Comparison of ENCODE assay signal across 9 mouse cellular contexts in genomic region chr11:79870189-79870588, GRCm38 (mm10).
DNase-seq lines count a peak whose midpoint lies in the region; ATAC-seq and TF ChIP-seq lines count a peak whose summit lies in the region.
"Had no signal": no experiment of that assay in that cellular context is flagged by ENCODE, and none has a peak within 500 bp of the region (broad histone marks: within the 10 kb centered on the region; RNA-seq: fewer than 3 reads in every experiment).

No protein-coding gene starts in this region.

- no peaks in the 10 kb centered on the region for H3K27me3 ChIP-seq in hindbrain, embryonic 10.5 days (ENCODE audit: insufficient read depth, poor library complexity, severe bottlenecking)
- H3K27me3 ChIP-seq in hindbrain, embryonic 16.5 days (replicated peaks; ENCODE audit: control insufficient read depth, insufficient read depth, low read length), result no peaks in the 10 kb centered on the region
- H3K27me3 ChIP-seq in MEL (ENCODE audit: control insufficient read depth in 1 of 2, insufficient read depth in 2 of 2, low read length in 2 of 2), result peaks cover 0 to 2% of the 10 kb centered on the region in 2 experiments; a peak in 1 of 4 replicates
- H3K27me3 ChIP-seq in embryonic facial prominence, embryonic 13.5 days, result no peaks in the 10 kb centered on the region
- H3K27me3 ChIP-seq: heart, embryonic 13.5 days had no signal

- no peaks in the 10 kb centered on the region for H3K36me3 ChIP-seq in hindbrain, embryonic 10.5 days
- no peaks in the 10 kb centered on the region for H3K36me3 ChIP-seq in hindbrain, embryonic 16.5 days (ENCODE audit: control insufficient read depth, insufficient read depth, low read length)
- H3K36me3 ChIP-seq in MEL (ENCODE audit: control insufficient read depth in 1 of 2, insufficient read depth in 2 of 2, low read length in 2 of 2), result peaks cover 0 to 7% of the 10 kb centered on the region in 2 experiments; a peak in 2 of 4 replicates
- no peaks in the 10 kb centered on the region for H3K36me3 ChIP-seq in embryonic facial prominence, embryonic 13.5 days
- H3K36me3 ChIP-seq: heart, embryonic 13.5 days had no signal

- TF ChIP-seq EP300 in MEL (IDR thresholded peaks at IDR 0.05; ENCODE audit: low read depth in 1 of 2, low read length in 2 of 2), result peak; percentile 71 to 81

- TF ChIP-seq RAD21 in MEL (IDR thresholded peaks at IDR 0.05; ENCODE audit: low read depth, low read length), result no peak

- H3K79me2 ChIP-seq in MEL (ENCODE audit: control insufficient read depth, insufficient read depth, low read length, poor library complexity), result no peaks in the 10 kb centered on the region

- no peak overlapping the region for H3K4me3 ChIP-seq in hindbrain, embryonic 10.5 days
- H3K4me3 ChIP-seq in hindbrain, embryonic 16.5 days (ENCODE audit: low read length), result no peak overlapping the region
- no peak overlapping the region for H3K4me3 ChIP-seq in MEL (ENCODE audit: control insufficient read depth in 1 of 2, insufficient read depth in 1 of 2, low read depth in 2 of 2, low read length in 2 of 2)
- no peak overlapping the region for H3K4me3 ChIP-seq in embryonic facial prominence, embryonic 13.5 days
- H3K4me3 ChIP-seq: heart, embryonic 13.5 days had no signal

- 0 out of 2 replicates have a peak, but pooled peaks cover 16% of the 10 kb centered on the region for H3K4me1 ChIP-seq in hindbrain, embryonic 10.5 days (replicated peaks)
- H3K4me1 ChIP-seq in hindbrain, embryonic 16.5 days (ENCODE audit: control insufficient read depth, insufficient read depth, low read depth, low read length), result no peaks in the 10 kb centered on the region
- peaks cover 0 to 11% of the 10 kb centered on the region in 2 experiments; a peak in 2 of 4 replicates for H3K4me1 ChIP-seq in MEL (ENCODE audit: control insufficient read depth in 1 of 2, insufficient read depth in 2 of 2, low read length in 2 of 2)
- peaks cover 17% of the 10 kb centered on the region for H3K4me1 ChIP-seq in embryonic facial prominence, embryonic 13.5 days

- no peak for TF ChIP-seq CTCF in MEL (IDR thresholded peaks at IDR 0.05 in 2 of 3, conservative IDR thresholded peaks at IDR 0.05 in 1 of 3; ENCODE audit: control insufficient read depth in 1 of 3, insufficient read depth in 1 of 3, low read depth in 2 of 3, low read length in 3 of 3, poor library complexity in 1 of 3, severe bottlenecking in 1 of 3)

- peak; percentile 7 for DNase-seq in hindbrain, embryonic 10.5 days (ENCODE audit: low spot score)
- DNase-seq in MEL (ENCODE audit: low read depth, low spot score), result peak; percentile 86
- peak; percentile 79 for DNase-seq in kidney, postnatal 14 days
- no peak for DNase-seq in MN1 (ENCODE audit: low spot score)
- no peak for DNase-seq in urinary bladder, adult 2 months (ENCODE audit: low spot score)
- DNase-seq in right cerebral cortex, postnatal 10 days (ENCODE audit: low spot score in 2 of 2), result no peak

- H3K9ac ChIP-seq in hindbrain, embryonic 16.5 days (ENCODE audit: low read depth, low read length), result no peak overlapping the region
- H3K9ac ChIP-seq in MEL (ENCODE audit: control insufficient read depth, low read depth, low read length, poor library complexity, severe bottlenecking), result no peak overlapping the region
- 0 out of 2 replicates have a peak overlapping the region, but pooled peaks have one; percentile 27 for H3K9ac ChIP-seq in embryonic facial prominence, embryonic 13.5 days
- H3K9ac ChIP-seq: heart, embryonic 13.5 days had no signal

- H3K4me2 ChIP-seq in hindbrain, embryonic 16.5 days (ENCODE audit: low read length), result no peak overlapping the region
- H3K4me2 ChIP-seq in embryonic facial prominence, embryonic 13.5 days, result no peak overlapping the region
- H3K4me2 ChIP-seq: heart, embryonic 13.5 days had no signal

- H3K27ac ChIP-seq in hindbrain, embryonic 10.5 days, result peak overlapping the region; percentile 40; the same call in 1 of the 2 replicates
- no peak overlapping the region for H3K27ac ChIP-seq in hindbrain, embryonic 16.5 days (ENCODE audit: low read depth, low read length)
- H3K27ac ChIP-seq in MEL (ENCODE audit: control insufficient read depth, low read depth, low read length), result no peak overlapping the region
- H3K27ac ChIP-seq in embryonic facial prominence, embryonic 13.5 days, result peak overlapping the region; percentile 44; the same call in 1 of the 2 replicates
- H3K27ac ChIP-seq: heart, embryonic 13.5 days had no signal

- 70% methylated on average over 5 of the region's 5 CpGs for WGBS in hindbrain, embryonic 10.5 days
- 67% methylated on average over 5 of the region's 5 CpGs for WGBS in hindbrain, embryonic 16.5 days
- WGBS in embryonic facial prominence, embryonic 13.5 days, result 32% methylated on average over 5 of the region's 5 CpGs

- no peak for ATAC-seq in hindbrain, embryonic 16.5 days
- ATAC-seq in embryonic facial prominence, embryonic 13.5 days (ENCODE audit: insufficient number of reproducible peaks, insufficient read depth, low FRiP score, low TSS enrichment, low read depth), result no peak

- H3K9me3 ChIP-seq in hindbrain, embryonic 10.5 days, result no peaks in the 10 kb centered on the region
- H3K9me3 ChIP-seq in hindbrain, embryonic 16.5 days (ENCODE audit: control insufficient read depth, low read length), result no peaks in the 10 kb centered on the region
- H3K9me3 ChIP-seq in MEL (replicated peaks; ENCODE audit: insufficient read depth, low read length), result no peaks in the 10 kb centered on the region
- no peaks in the 10 kb centered on the region for H3K9me3 ChIP-seq in embryonic facial prominence, embryonic 13.5 days
- H3K9me3 ChIP-seq: heart, embryonic 13.5 days had no signal

- no peak for TF ChIP-seq POLR2A in MEL (IDR thresholded peaks at IDR 0.05; ENCODE audit: control insufficient read depth in 1 of 2, insufficient read depth in 1 of 2, low read depth in 1 of 2, low read length in 2 of 2, poor library complexity in 1 of 2)

TF ChIP-seq in MEL, 35 proteins besides CTCF, POLR2A, EP300 and RAD21:
- TF ChIP-seq ETS1 (IDR thresholded peaks at IDR 0.05; ENCODE audit: low read depth, low read length) (0 out of 2 replicates have a peak, but pooled peaks have one; percentile 37), ZMIZ1 (IDR thresholded peaks at IDR 0.05; ENCODE audit: low read depth, low read length) (no peak), GATA1 (IDR thresholded peaks at IDR 0.05; ENCODE audit: low read depth, low read length) (peak; percentile 84), SIN3A (IDR thresholded peaks at IDR 0.05; ENCODE audit: low read length) (peak; percentile 34; the same call in 1 of the 2 replicates), MXI1 (IDR thresholded peaks at IDR 0.05; ENCODE audit: low read depth, low read length) (no peak), SMC3 (IDR thresholded peaks at IDR 0.05; ENCODE audit: low read depth, low read length) (no peak), RCOR1 (IDR thresholded peaks at IDR 0.05; ENCODE audit: low read depth, low read length) (peak; percentile 88), TCF12 (IDR thresholded peaks at IDR 0.05; ENCODE audit: low read depth, low read length) (peak; percentile 61)

Comparison
In these comparisons a context has a peak if more than half of its experiments do, and no peak if none do; other contexts are left out.
1. H3K27ac ChIP-seq: peak in hindbrain, embryonic 10.5 days (single experiment) and embryonic facial prominence, embryonic 13.5 days (single experiment); none in hindbrain, embryonic 16.5 days (single experiment) and MEL (single experiment).
2. DNase-seq: peak in hindbrain, embryonic 10.5 days (single experiment), MEL (single experiment) and kidney, postnatal 14 days (single experiment); none in MN1 (single experiment), urinary bladder, adult 2 months (single experiment) and right cerebral cortex, postnatal 10 days (0 of 2).